Mouse (Mus musculus): ENCODE measurements around the gene Dnah17.

Dnah17 gene

GRCm38 (mm10) chr11:117995661-117996060 is 134.8 kb downstream of the Dnah17 start:
- no peak for DNase-seq (ENCODE audit: low spot score in 2 of 2)

GRCm38 (mm10) chr11:117995255-117995654 is 135.2 kb downstream of the Dnah17 start:
- DNase-seq (ENCODE audit: low spot score in 2 of 2), result no peak

DNA sequence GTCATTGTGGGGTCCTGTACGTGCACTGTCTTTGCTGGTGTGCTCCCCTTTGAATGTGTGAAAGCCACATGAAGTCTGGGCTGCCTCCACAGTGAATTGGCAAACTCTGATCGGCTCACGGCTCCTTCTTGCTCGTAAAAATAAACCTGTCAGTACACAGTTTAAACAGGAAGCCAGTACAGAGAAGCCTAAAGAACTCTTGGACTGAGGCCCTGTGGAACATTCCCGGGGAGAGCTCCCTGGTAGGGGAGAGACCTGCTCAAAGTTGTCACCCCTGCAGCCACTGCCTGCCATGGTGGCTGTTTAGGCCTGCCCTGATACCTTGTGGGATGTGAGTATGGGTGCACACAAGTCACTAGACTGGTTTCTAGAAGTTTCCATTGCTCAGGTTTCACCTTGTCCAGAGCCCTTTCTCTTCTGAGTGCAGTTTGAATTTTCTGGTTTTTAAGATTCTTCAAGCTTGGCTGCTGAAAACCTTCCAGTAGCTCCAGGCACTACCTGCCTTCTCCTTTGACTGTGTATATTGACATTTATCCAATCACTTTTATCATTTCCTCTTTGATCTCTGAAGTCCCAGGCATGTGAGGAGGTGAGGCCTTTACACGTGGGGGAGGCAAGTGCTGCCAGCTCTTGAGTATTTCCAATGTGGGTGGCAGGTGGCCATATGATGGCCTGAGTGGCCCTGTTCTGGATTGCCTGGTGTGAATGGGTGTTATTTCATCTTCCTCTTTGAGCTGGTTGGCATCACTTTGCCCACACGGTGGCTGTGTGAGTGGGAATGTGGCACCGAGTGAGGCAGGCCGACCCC is 136.0 kb downstream of the Dnah17 start:
- no peak for DNase-seq (ENCODE audit: low spot score in 2 of 2)

DNA sequence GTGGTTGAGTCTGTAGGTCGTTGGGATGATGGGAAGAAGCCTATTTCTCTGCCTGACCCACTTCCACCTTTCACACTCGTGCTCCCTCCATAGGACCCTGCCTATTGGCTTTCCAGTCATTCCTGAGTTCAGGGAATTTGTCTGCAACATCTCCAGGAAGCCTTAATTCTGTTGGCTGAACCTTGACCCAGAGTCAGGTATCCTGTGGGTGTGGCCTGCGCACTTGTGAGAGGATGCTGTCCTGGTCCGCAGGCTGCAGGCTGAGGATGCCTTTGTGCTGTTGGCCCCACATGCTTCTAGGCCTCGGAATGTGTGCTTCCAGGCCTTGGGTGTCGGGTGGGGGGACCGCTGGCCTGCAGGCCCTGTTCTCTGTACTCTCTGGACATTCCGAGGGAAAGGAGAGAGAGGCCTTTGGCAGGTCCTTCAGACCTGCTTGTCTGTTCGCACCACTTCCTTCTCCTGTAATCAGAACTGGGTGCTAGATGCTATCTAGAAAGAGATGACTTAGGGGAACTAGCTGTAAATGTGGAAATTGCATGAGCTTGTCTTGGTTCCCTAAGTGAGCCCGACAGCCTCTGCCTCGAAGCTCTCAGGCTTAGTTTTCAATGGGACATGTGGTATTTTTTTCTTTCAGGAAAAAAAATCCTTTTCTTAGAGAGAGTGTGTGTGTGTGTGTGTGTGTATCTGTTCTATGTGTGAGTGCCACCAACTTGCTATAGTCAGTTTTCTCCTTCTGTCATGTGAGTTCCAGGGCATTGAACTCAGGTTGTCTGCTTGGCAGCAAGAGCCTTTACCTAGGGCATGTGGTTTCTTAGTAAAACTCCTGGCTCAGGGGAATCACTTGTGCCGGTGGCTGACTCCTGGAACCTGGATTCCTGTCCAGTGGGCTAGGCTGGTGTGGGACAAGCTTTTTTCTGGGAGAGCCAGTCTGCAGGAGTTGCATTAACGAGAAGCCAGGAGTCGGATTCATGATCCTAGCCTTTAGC is 137.0 kb downstream of the Dnah17 start:
- DNase-seq (ENCODE audit: low spot score in 2 of 2), result no peak

DNA sequence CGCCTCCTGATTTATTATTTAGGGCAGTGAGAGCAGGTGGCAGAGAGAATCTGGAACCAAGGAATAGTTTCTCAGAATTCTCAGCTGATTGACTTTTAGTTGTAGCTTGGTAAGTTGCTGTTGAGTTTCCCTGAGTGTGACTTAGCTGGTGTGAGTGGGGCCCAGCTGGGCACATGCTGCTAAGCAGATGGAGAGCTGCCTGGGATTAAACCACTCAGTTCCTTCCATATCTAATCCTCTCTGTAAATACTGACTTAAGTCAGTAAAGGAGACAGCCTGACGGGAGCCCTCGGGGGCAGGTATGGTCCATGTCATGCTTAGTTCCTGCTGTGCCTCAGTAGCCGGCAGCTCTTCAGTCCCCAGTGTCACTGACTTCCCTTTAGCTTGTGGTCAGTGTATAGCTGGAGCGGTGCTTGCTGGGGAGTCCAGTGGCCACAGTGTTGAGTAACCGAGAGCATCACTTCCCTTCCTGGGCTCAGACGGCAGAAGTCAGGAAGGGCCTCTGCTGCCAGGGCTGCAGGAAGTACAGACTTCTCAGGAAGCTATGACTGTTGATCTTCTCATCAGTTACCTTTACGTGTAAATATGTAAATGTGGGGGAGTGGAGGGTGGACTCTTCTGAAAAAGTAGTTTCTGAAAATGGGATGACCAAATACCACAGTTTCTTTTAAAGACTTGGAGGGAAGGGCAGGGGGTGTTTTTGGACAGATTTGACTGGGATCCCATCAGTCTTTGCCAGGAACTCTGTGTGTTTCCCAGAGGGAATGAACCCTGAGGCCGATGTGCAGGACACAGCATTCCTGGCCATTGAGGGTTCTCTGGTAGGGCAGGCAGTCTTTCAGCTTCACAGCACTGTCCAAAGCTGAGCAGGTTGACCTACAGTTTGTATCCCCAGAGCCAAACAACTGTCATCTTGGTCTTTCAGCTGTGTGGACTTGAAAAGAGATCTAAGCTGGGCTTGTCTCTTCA is 138.6 kb downstream of the Dnah17 start:
- peak; percentile 64 to 77 for DNase-seq (ENCODE audit: low spot score in 2 of 2)

DNA sequence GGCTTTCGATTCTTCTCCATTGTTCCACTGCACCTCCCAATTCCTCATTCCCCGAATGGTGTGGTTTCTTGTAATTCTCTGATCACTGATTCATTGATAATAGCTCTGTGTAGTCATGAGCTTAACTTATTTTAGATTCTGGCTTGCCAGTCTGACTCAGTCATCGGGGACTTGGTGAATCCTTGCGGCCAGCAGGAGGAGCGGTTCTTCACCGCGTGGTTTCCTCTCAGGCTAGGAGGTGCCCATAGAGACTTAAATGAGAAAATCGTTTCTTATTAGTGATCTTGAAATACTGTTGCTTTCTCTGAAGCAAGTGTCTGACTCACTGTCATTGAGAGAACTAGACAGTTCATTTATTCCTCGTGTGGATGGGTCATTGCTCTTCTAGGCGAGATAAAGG is 140.5 kb downstream of the Dnah17 start:
- DNase-seq (ENCODE audit: low spot score in 2 of 2), result peak; percentile 39 to 58

- DNase-seq (ENCODE audit: low spot score in 2 of 2), result no peak
Measured at GRCm38 (mm10) chr11:117989241-117989640, 141.2 kb downstream of the Dnah17 start.

GRCm38 (mm10) chr11:117987968-117988367 is 142.5 kb downstream of the Dnah17 start:
- no peak for DNase-seq (ENCODE audit: low spot score in 2 of 2)

- DNase-seq (ENCODE audit: low spot score in 2 of 2), result peak; percentile 32 to 40
Measured at GRCm38 (mm10) chr11:117987032-117987451, 143.4 kb downstream of the Dnah17 start.

DNA sequence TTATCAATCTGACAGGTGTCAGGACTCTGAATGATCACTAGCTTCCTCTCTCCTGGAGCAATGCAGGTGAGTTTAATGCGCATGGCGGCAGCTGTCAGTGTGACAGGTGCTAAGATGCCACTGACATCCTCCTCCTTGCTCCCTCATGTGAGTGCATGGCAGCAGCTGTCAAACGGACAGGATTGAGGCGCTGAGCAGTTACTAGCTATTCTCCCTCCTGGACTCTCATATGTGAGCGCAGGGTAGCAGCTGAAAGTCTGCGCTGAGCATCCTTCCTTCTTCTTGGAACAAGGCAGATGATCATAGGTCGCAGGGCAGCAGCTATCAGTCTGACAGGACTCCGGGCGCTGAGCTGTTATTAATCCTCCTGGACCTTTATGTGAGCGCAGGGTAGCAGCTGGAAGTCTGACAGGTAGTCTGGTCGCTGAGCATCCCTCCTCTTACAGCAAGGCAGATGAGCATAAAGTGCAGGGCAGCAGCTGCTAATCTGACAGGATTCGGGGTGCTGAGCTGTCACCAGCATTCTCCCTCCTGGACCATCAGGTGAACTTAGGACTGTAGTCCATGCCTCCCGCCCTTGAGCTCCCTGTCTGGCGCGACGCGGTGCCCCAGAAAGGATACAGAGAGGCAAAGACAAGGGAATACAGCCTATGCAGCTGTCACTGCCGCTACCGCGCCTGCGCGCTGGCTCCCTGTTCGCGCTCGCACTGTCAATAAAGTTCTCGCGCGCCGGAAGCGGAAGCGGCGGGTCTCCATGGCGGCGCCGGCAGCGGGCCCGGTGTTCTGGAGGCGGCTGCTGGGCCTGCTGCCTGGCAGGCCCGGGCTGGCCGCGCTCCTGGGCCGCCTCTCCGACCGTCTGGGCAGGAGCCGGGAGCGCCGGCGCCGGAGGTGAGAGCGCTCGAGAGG is 144.1 kb downstream of the Dnah17 start, which contains the start of gene Pgs1:
Gene Pgs1, plus strand, starts transcription at position 167 of the 906 bp plus-strand sequence.
- peak; percentile 86 to 90 for DNase-seq (ENCODE audit: low spot score in 2 of 2)

DNA sequence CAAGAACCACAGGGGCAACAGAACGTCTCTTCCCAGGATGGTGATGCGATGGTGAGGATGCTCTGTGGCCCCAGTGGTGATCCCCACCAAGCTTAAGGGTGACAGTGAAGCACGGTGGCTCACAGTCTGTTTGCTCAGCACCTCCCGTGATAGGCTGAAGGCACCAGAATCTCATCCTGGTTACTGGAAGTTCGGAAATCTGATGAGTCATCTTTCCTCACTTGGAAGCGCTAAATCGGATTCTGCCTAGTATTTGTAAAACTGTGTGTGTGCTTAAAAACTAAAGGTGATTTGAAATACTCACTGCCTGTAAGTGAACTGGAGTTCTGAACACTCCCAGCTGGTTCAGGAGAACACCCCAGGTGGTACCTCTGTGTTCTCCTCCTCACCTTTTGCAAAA is 146.7 kb downstream of the Dnah17 start:
- DNase-seq (ENCODE audit: low spot score in 2 of 2), result no peak

- DNase-seq (ENCODE audit: low spot score in 2 of 2), result no peak
Measured at GRCm38 (mm10) chr11:117982426-117982825, 148.0 kb downstream of the Dnah17 start.

DNA sequence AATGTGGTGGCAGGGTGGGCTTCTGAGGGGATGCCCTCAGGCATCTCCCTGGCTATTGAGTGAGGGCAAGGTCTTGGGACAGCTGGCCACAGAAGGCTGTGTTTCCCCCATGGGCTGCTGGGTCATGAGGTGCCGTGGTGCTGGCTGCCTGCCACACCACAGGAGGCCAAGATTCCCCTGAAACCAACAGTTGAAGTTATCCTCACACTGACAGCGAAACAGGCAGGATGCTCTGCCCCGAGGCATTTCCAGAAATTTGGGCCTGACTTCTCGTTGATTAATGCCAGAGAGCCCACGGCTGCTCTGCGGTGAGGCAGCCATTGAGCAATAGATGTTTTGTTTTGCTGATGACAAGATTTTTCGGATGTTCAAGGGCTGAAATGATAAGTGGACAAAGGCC is 151.0 kb downstream of the Dnah17 start:
- DNase-seq (ENCODE audit: low spot score in 2 of 2), result no peak

DNA sequence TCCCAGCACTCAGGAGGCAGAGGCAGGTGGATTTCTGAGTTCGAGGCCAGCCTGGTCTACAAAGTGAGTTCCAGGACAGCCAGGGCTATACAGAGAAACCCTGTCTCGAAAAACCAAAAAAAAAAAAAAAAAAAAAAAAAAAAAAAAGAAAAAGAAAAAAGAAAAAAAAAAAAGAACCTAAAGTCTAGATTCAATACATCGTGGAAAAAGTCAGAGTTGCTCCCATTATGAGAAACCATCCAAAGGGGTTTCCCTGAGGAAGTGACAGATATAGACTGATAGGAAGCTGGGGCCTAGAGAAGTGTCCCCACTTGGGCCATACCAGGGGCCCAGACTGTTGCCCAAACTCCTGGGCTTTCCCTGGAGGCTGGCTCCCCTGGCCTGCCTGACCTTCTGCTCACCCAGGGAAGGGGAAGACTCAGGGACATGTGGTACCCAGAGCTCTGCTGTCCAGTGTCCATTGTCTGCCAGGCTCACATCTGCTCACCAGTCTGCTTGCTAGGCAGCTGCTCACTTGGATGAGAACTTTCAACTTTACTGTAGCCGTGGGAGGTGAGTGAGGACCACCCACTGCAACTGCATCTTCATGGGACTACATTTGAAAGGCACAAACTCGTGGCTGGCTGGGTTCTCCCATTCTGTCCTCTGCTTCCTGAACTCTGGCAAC is 152.6 kb downstream of the Dnah17 start:
- no peak for DNase-seq (ENCODE audit: low spot score in 2 of 2)

- DNase-seq (ENCODE audit: low spot score in 2 of 2), result no peak
Measured at GRCm38 (mm10) chr11:117976081-117976582, 154.3 kb downstream of the Dnah17 start.

DNA sequence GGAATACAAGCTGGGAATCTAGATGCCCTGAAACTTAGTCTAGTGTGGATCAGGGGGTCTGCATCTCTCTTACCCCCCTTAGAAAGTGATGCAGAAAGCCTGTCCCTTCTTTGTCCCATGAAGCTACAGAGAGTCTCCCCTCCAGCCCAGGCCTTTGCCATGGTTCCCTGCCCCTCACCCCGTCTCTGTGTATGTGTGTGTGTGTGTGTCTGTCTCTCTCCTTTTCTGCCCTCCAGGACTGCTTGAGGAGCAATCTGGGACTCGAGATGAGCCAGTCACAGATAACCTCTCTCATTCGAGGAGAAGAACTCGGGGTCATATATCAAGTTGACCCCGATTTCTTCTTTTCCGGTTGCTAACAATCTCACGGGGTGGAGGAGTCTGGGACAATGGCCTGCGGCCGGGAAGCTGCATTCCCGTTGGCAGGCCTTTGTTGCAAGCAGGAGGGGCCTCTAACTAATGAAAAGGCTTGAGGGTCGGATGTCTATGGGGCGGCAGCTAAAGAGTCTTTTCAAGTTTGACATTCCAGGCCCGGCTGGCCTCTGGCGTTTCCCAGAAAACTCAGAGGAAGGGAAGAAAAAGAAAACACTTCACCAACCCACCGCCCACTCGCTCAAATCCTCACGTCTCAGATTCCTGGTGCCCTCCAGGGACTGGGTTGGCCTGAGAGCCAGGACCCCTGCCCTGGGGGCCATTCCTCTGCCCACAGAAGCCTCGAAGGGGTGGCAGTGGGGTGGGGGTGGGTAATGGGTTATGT is 155.0 kb downstream of the Dnah17 start:
- DNase-seq (ENCODE audit: low spot score in 2 of 2), result no peak

- no peak for DNase-seq (ENCODE audit: low spot score in 2 of 2)
Measured at GRCm38 (mm10) chr11:117974327-117975125, 155.9 kb downstream of the Dnah17 start.

DNA sequence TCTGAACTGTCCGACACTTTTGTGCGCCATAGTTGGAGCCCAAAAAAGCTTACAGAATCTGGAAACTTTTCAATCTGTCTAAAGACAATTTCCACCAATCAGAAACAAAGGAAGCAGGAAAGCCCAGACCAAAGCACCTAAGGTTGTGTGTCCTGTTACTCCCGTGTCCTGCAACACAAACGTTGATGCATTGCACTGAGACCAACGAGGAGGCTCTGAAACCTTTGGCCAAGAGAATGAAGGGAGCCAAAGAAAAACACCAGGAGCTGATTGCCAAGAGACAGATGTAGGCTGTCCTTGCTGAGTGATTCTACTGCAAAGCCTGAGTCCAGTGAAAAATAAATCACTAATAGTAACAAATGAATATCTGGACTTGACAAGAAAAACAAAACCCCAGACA is 156.9 kb downstream of the Dnah17 start:
- no peak for DNase-seq (ENCODE audit: low spot score in 2 of 2)

All from natural killer cell, adult 2 months (primary cell).